Mouse (Mus musculus) effector memory CD4-positive, alpha-beta T cell, adult 7 months (primary cell): ENCODE data around the gene Olfr259. TPM values are rescaled to one million over a fixed set of nuclear protein-coding genes. Genes with fewer than 3 reads are reported as not detected.

Experiments
- polyA plus RNA-seq: library from polyadenylated mRNA; unstranded; fragments of 100-300 nt; shearing (Covaris generic); gene quantifications from one replicate; pipeline ENCODE4 v1.2.1, GENCODE M21; 2017

The Olfr259 gene
- not detected for polyA plus RNA-seq

DNA sequence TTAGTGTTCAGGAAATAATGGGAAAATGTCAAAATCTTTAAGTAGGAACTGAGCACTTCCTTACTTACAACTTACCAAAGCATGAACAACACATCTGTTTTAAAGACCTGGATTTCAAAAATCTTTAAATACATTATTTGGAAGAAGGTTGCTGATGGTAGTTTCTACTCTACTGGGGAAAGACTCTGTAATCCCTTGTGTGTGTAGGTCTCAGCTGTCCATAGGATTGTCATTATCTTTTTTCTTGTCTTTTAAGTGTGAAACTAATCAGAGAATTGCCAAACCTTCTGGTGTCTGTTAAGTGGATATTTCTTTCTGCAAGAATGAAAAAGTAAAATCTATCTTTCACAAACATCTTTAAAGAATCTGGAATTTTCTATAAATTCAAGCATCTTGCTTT is at the start of gene Olfr259:
TSS of gene Olfr259 (minus strand) at position 101 of the 400 bp plus-strand sequence.

GRCm38 (mm10) chr2:87152524-87152923 is 38.2 kb upstream of the Olfr259 start, which contains the start of gene Olfr1111:
Gene Olfr1111, minus strand, starts transcription at chr2:87152624.

GRCm38 (mm10) chr2:87140200-87140599 is 25.8 kb upstream of the Olfr259 start, which contains the start of gene Olfr1110:
Gene Olfr1110, minus strand, starts transcription at chr2:87140300.

GRCm38 (mm10) chr2:87095908-87096307 is 18.5 kb downstream of the Olfr259 start, which contains the start of gene Olfr1109:
Gene Olfr1109, minus strand, starts transcription at chr2:87096008.

DNA sequence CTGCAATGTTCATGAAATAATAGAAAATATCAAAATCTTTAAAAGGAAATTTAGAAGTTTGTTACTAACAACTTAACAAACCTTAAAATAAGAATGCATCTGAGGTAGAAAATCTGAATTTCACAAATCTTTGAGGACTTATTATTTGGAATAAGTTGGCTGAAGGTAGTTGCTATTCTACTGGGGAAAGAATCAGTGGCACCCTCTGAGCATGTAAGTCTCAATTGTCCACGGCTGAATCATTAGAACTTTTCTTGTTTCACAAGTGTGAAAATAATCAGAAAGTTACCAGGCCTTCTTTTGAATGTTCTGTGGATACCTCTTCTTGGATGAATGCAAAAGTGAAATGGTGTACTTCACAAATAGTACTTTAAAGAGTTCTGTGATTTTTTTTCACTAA is 38.6 kb downstream of the Olfr259 start, which contains the start of gene Olfr1107:
TSS of gene Olfr1107 (minus strand) at position 101 of the 400 bp plus-strand sequence.

Other genes with a start within 250 kb of the Olfr259 start
- 0.15 TPM for gene Gm13723, start 239.8 kb downstream of the Olfr259 start, polyA plus RNA-seq
- not detected for gene Olfr1097, start 222.4 kb downstream of the Olfr259 start, polyA plus RNA-seq
- gene Olfr1098, start 190.0 kb downstream of the Olfr259 start, polyA plus RNA-seq, result not detected
- gene Olfr1099, start 153.9 kb downstream of the Olfr259 start, polyA plus RNA-seq, result not detected
- gene Olfr1100, start 134.6 kb downstream of the Olfr259 start, polyA plus RNA-seq, result not detected
- gene Olfr1101, start 123.3 kb downstream of the Olfr259 start, polyA plus RNA-seq, result not detected
- gene Olfr1102, start 116.2 kb downstream of the Olfr259 start, polyA plus RNA-seq, result not detected
- not detected for gene Olfr1104, start 87.5 kb downstream of the Olfr259 start, polyA plus RNA-seq
- not detected for gene Olfr1105, start 78.0 kb downstream of the Olfr259 start, polyA plus RNA-seq
- not detected for gene Olfr1106, start 62.3 kb downstream of the Olfr259 start, polyA plus RNA-seq
- gene Olfr1107, start 38.8 kb downstream of the Olfr259 start, polyA plus RNA-seq, result not detected
- not detected for gene Olfr1109, start 18.6 kb downstream of the Olfr259 start, polyA plus RNA-seq
- gene Olfr1110, start 25.7 kb upstream of the Olfr259 start, polyA plus RNA-seq, result not detected
- gene Olfr1111, start 38.1 kb upstream of the Olfr259 start, polyA plus RNA-seq, result not detected
- gene Olfr1112, start 73.2 kb upstream of the Olfr259 start, polyA plus RNA-seq, result not detected
- gene Olfr1113, start 94.4 kb upstream of the Olfr259 start, polyA plus RNA-seq, result not detected
- not detected for gene Olfr1115, start 133.4 kb upstream of the Olfr259 start, polyA plus RNA-seq
- gene Olfr1116, start 153.0 kb upstream of the Olfr259 start, polyA plus RNA-seq, result not detected
- gene Olfr1118, start 193.0 kb upstream of the Olfr259 start, polyA plus RNA-seq, result not detected
- not detected for gene Olfr1120, start 240.2 kb upstream of the Olfr259 start, polyA plus RNA-seq